Mouse (Mus musculus) heart, adult 2 months (tissue): ENCODE data around the gene Igf2r.

Source experiments
- CTCF ChIP-seq: fragments of 200-600 bp; IDR thresholded peaks from 2 replicates; pipeline ENCODE4 v1.8.1; 2022; ENCODE audit warnings: antibody characterized with exemption, mild to moderate bottlenecking, moderate library complexity
- EP300 ChIP-seq: fragments of 200-500 bp; IDR thresholded peaks from 2 replicates; pipeline ENCODE4 v1.6.1; 2011; ENCODE audit warnings: low read depth, low read length, control low read depth; ENCODE audit not compliant: insufficient read depth

DNA sequence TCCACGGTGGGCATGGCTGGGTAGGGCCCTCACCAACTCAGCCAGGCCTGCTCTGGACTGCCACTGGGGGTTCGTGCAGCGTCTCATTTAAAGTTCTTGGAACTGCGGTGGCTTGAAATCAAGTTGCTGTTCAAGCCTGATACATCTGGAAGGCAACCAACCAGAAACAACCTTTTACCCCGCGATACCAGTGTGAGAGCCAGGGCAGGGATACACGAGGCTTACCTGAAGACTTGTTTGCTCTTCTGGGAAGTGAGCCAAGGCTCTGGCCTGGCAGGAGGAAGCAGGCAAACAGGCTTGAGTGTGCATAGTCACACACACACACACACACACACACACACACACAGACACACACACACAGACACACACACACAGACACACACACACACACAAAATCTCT lies 93.8 kb downstream of the Igf2r start, which contains the start of gene Slc22a1:
- no peak for TF ChIP-seq EP300
- TF ChIP-seq CTCF = no peak
